Mouse (Mus musculus): ENCODE measurements around the gene Hlx. TPM values are rescaled to one million over a fixed set of nuclear protein-coding genes. Genes with fewer than 3 reads are reported as not detected.

Hlx gene
- total RNA-seq, 1 experiment: 1.4 TPM

DNA sequence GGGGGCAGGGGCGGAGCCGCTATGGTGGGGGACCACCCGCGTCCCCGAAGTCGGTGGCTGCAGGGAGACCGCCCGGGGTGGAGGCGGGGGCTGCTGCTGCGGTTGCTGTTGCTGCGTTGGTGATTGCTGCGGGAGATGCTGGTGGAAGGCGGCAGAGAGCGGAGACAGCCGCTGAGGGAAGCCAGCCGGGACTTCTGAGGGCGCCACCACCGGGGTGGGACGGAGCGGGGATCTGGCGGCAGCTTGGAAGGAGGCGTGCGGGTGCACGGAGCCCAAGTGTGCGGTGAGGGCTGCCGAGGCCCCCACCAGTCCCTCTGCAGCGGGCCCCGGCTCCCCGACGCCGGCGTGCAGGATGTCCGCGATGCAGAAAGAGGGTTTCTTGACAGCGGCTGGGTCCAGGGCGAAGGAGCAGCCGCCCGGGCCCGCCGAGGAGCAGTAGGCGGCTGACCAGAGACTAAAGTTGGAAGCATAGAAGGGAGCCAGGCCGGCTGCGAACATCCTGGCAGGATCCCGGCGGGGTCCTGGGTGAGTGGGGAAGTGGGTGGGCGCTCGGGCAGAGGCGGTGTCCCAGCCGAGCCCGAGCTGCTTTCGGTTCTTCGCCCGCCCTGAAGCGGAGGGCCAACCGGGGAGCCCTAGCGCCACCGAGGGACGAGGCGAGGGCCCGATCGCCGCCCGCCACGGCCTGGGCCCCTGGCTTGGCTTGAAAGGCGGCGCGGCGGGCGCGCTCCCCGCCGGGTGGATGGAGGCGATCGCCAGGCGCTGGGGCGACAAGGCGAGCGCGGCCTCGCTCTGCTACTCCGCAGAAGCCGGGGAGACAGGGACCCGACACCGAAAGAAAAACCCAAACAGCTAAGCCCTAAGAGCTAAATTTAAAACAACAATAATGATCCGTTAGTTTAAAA lies 524 bp downstream of the Hlx start:
- Histone ChIP-seq H3K9ac (ENCODE audit: insufficient read depth, low read depth, low read length, poor library complexity, severe bottlenecking) (peak overlapping the region; percentile 27; the same call in 1 of the 2 replicates), H3K4me3 (ENCODE audit: insufficient read depth in 1 of 2, low read depth in 1 of 2, low read length in 2 of 2, poor library complexity in 1 of 2, severe bottlenecking in 1 of 2) (peak overlapping the region; percentile 62 to 65), H3K36me3 (ENCODE audit: control insufficient read depth, insufficient read depth, low read length, poor library complexity, severe bottlenecking) (no peaks in the 10 kb centered on the region), H3K27ac (ENCODE audit: insufficient read depth, low read depth, low read length, poor library complexity, severe bottlenecking) (no peak overlapping the region), H3K9me3 (ENCODE audit: control insufficient read depth, insufficient read depth, low read depth, low read length) (no peaks in the 10 kb centered on the region), H3K4me1 (ENCODE audit: control insufficient read depth in 2 of 2, insufficient read depth in 2 of 2, low read length in 2 of 2, poor library complexity in 1 of 2) (no peaks in the 10 kb centered on the region; a peak in 1 of 4 replicates)
- TF ChIP-seq HCFC1 (IDR thresholded peaks at IDR 0.05; ENCODE audit: borderline replicate concordance, insufficient read depth, low read length) (peak; percentile 11; the same call in 1 of the 2 replicates), CHD2 (IDR thresholded peaks at IDR 0.05; ENCODE audit: low read depth, low read length) (no peak), MAFK (IDR thresholded peaks at IDR 0.05; ENCODE audit: insufficient read depth, low read depth, low read length) (no peak), ZC3H11A (IDR thresholded peaks at IDR 0.05; ENCODE audit: borderline replicate concordance, low read depth, low read length) (no peak), ZNF384 (IDR thresholded peaks at IDR 0.05; ENCODE audit: low read depth, low read length) (peak; percentile 95)
- in situ Hi-C loops (cut with MboI; ENCODE audit: low sequenced_read_pairs in 2 of 2, unreplicated experiment in 2 of 2): no loop called here
- no peak for DNase-seq (ENCODE audit: low read depth, low spot score)

DNA sequence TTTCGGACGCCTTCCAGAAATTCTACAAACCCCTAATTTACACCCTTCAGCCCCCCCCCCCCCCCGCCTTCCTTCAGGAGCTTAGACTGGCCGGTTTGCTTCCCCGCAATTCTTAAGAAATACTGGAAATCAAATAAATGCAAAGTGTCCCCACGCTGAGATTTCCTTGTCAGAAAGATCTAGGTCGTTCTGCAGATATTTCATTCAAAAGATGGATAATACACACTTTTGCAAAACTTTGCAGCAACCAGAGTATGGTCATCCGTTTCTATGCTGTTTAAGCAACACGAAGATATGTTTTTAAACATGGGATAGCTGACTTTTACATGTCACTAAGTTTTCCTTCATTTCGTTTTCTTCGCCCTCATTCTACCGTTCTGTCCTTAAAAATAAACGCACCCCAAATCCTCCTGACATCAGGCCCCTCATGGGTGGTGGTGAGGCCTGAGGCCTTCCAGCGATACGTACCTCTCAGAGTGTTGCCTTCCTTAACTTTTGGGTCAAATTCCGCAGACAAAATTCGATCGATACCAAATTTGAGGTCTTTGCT lies 1.3 kb downstream of the Hlx start:
- Histone ChIP-seq H3K4me1 (ENCODE audit: control insufficient read depth in 2 of 2, insufficient read depth in 2 of 2, low read length in 2 of 2, poor library complexity in 1 of 2) (peaks cover 0 to 2% of the 10 kb centered on the region in 2 experiments; a peak in 1 of 4 replicates), H3K27ac (ENCODE audit: insufficient read depth, low read depth, low read length, poor library complexity, severe bottlenecking) (no peak overlapping the region), H3K4me3 (ENCODE audit: insufficient read depth in 1 of 2, low read depth in 1 of 2, low read length in 2 of 2, poor library complexity in 1 of 2, severe bottlenecking in 1 of 2) (peak overlapping the region in 1 of 2 experiments; percentile 62; a peak in 1 of 4 replicates), H3K9ac (ENCODE audit: insufficient read depth, low read depth, low read length, poor library complexity, severe bottlenecking) (no peak overlapping the region), H3K9me3 (ENCODE audit: control insufficient read depth, insufficient read depth, low read depth, low read length) (no peaks in the 10 kb centered on the region), H3K36me3 (ENCODE audit: control insufficient read depth, insufficient read depth, low read length, poor library complexity, severe bottlenecking) (no peaks in the 10 kb centered on the region)
- TF ChIP-seq ZNF384 (IDR thresholded peaks at IDR 0.05; ENCODE audit: low read depth, low read length) (no peak), ZC3H11A (IDR thresholded peaks at IDR 0.05; ENCODE audit: borderline replicate concordance, low read depth, low read length) (no peak), MAFK (IDR thresholded peaks at IDR 0.05; ENCODE audit: insufficient read depth, low read depth, low read length) (no peak), CHD2 (IDR thresholded peaks at IDR 0.05; ENCODE audit: low read depth, low read length) (no peak), HCFC1 (IDR thresholded peaks at IDR 0.05; ENCODE audit: borderline replicate concordance, insufficient read depth, low read length) (no peak)
- in situ Hi-C loops (cut with MboI; ENCODE audit: low sequenced_read_pairs in 2 of 2, unreplicated experiment in 2 of 2): no loop called here
- no peak for DNase-seq (ENCODE audit: low read depth, low spot score)

DNA sequence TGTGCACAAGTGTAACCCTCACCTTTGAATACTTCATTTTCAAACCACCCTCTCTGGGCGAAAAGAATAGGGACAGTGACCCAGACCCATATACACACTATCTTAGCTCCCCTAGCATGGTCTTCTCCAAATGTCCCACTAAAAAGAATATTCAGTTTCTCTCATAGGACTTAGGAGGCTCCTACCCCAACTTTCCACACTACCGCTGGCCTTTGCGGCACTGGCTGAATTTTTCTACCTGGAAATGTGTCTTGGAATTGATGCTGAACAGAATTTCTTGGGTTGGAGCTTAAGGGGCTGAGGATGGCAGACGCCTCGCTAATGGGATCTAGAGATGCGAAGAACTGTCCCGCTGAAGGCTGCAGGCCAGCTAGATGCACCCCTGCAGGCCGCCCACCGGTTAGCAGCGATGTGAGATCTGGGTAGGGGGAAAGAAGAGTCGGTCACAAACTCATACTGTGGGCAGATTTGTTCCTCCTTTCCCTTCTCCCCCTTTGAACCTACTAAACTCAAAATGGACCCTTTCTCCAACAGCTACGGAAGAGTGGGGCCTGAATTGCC lies 1.9 kb downstream of the Hlx start:
- no peaks in the 10 kb centered on the region for H3K36me3 ChIP-seq (ENCODE audit: control insufficient read depth, insufficient read depth, low read length, poor library complexity, severe bottlenecking)
- peaks cover 0 to 2% of the 10 kb centered on the region in 2 experiments; a peak in 1 of 4 replicates for H3K4me1 ChIP-seq (ENCODE audit: control insufficient read depth in 2 of 2, insufficient read depth in 2 of 2, low read length in 2 of 2, poor library complexity in 1 of 2)
- in situ Hi-C loops (cut with MboI; ENCODE audit: low sequenced_read_pairs in 2 of 2, unreplicated experiment in 2 of 2): no loop called here
- no peak overlapping the region for H3K9ac ChIP-seq (ENCODE audit: insufficient read depth, low read depth, low read length, poor library complexity, severe bottlenecking)
- H3K27ac ChIP-seq (ENCODE audit: insufficient read depth, low read depth, low read length, poor library complexity, severe bottlenecking): no peak overlapping the region
- TF ChIP-seq ZNF384 (IDR thresholded peaks at IDR 0.05; ENCODE audit: low read depth, low read length) (no peak), HCFC1 (IDR thresholded peaks at IDR 0.05; ENCODE audit: borderline replicate concordance, insufficient read depth, low read length) (no peak)
- H3K9me3 ChIP-seq (ENCODE audit: control insufficient read depth, insufficient read depth, low read depth, low read length): no peaks in the 10 kb centered on the region
- no peak overlapping the region for H3K4me3 ChIP-seq (ENCODE audit: insufficient read depth in 1 of 2, low read depth in 1 of 2, low read length in 2 of 2, poor library complexity in 1 of 2, severe bottlenecking in 1 of 2)
- no peak for DNase-seq (ENCODE audit: low read depth, low spot score)

DNA sequence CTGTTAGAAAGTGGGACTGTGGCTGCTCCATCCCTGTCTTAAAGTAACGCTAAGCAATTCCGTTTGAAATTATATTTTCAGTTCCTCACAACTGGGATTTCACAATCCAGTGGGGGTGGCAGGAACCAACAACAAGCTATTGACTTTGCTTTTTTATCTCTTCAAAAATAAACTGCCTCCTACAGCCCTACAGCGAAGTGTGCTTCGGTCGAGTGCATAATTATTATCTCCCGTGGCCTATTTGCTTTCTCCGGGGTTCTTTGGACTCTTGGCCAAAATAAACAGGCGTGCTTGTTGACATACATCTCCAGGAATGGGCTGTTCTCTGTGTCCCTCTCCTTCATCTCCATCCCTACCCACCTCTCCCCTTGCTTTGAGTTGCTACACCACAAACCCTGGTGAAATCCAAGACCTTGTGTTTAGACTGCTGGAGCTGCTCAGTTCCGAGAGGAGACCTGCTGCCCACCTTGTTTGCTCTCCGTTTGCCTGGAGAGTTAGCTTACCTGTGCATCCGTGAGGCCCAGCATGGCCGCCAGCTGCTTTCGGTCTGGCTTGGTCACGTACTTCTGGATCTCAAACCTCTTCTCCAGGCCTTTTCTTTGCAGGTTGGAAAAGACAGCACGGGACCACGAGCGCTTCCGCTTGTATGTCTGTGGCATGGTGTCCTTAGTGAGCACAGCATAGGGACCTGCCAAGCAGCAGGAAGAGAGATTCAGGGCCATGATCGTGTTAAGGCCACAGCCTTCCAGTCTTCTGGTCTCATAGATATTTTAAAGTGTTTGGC lies 2.9 kb downstream of the Hlx start:
- in situ Hi-C loops (cut with MboI; ENCODE audit: low sequenced_read_pairs in 2 of 2, unreplicated experiment in 2 of 2): no loop called here

More for the DNA sequence above, 2.9 kb downstream of the Hlx start:
- Histone ChIP-seq H3K4me3 (ENCODE audit: insufficient read depth in 1 of 2, low read depth in 1 of 2, low read length in 2 of 2, poor library complexity in 1 of 2, severe bottlenecking in 1 of 2) (no peak overlapping the region), H3K9ac (ENCODE audit: insufficient read depth, low read depth, low read length, poor library complexity, severe bottlenecking) (no peak overlapping the region), H3K9me3 (ENCODE audit: control insufficient read depth, insufficient read depth, low read depth, low read length) (no peaks in the 10 kb centered on the region), H3K36me3 (ENCODE audit: control insufficient read depth, insufficient read depth, low read length, poor library complexity, severe bottlenecking) (no peaks in the 10 kb centered on the region), H3K4me1 (ENCODE audit: control insufficient read depth in 2 of 2, insufficient read depth in 2 of 2, low read length in 2 of 2, poor library complexity in 1 of 2) (peaks cover 0 to 2% of the 10 kb centered on the region in 2 experiments; a peak in 1 of 4 replicates), H3K27ac (ENCODE audit: insufficient read depth, low read depth, low read length, poor library complexity, severe bottlenecking) (no peak overlapping the region)
- no peak for DNase-seq (ENCODE audit: low read depth, low spot score)
- TF ChIP-seq CHD2 (IDR thresholded peaks at IDR 0.05; ENCODE audit: low read depth, low read length) (no peak), ZC3H11A (IDR thresholded peaks at IDR 0.05; ENCODE audit: borderline replicate concordance, low read depth, low read length) (no peak), ZNF384 (IDR thresholded peaks at IDR 0.05; ENCODE audit: low read depth, low read length) (no peak), MAFK (IDR thresholded peaks at IDR 0.05; ENCODE audit: insufficient read depth, low read depth, low read length) (no peak), HCFC1 (IDR thresholded peaks at IDR 0.05; ENCODE audit: borderline replicate concordance, insufficient read depth, low read length) (no peak)
